Mouse (Mus musculus): ENCODE measurements around the gene Olfr68. TPM values are rescaled to one million over a fixed set of nuclear protein-coding genes. Genes with fewer than 3 reads are reported as not detected.

The Olfr68 gene
- polyA plus RNA-seq, 1 experiment from 2014 or later, result not detected

Other genes starting within 250 kb of the Olfr68 start
- gene Olfr612, start 237.0 kb downstream of the Olfr68 start, polyA plus RNA-seq (2014; fragmentation: Nextera tagmentation; extraction: Ambion mirVana), result not detected in 2 replicates
- not detected in 2 replicates for gene Olfr613, start 231.6 kb downstream of the Olfr68 start, polyA plus RNA-seq (2014; fragmentation: Nextera tagmentation; extraction: Ambion mirVana)
- gene Olfr615, start 223.6 kb downstream of the Olfr68 start, polyA plus RNA-seq (2014; fragmentation: Nextera tagmentation; extraction: Ambion mirVana), result not detected in 2 replicates
- gene Olfr616, start 210.6 kb downstream of the Olfr68 start, polyA plus RNA-seq (2014; fragmentation: Nextera tagmentation; extraction: Ambion mirVana), result not detected in 2 replicates
- gene Olfr617, start 206.6 kb downstream of the Olfr68 start, polyA plus RNA-seq (2014; fragmentation: Nextera tagmentation; extraction: Ambion mirVana), result not detected in 2 replicates
- gene Olfr618, start 189.6 kb downstream of the Olfr68 start, polyA plus RNA-seq (2014; fragmentation: Nextera tagmentation; extraction: Ambion mirVana), result not detected in 2 replicates
- gene Olfr619, start 179.1 kb downstream of the Olfr68 start, polyA plus RNA-seq (2014; fragmentation: Nextera tagmentation; extraction: Ambion mirVana), result not detected in 2 replicates
- not detected in 2 replicates for gene Olfr620, start 167.2 kb downstream of the Olfr68 start, polyA plus RNA-seq (2014; fragmentation: Nextera tagmentation; extraction: Ambion mirVana)
- gene Olfr622, start 137.0 kb downstream of the Olfr68 start, polyA plus RNA-seq (2014; fragmentation: Nextera tagmentation; extraction: Ambion mirVana), result not detected in 2 replicates
- not detected in 2 replicates for gene Olfr623, start 116.0 kb downstream of the Olfr68 start, polyA plus RNA-seq (2014; fragmentation: Nextera tagmentation; extraction: Ambion mirVana)
- gene Olfr624, start 108.5 kb downstream of the Olfr68 start, polyA plus RNA-seq (2014; fragmentation: Nextera tagmentation; extraction: Ambion mirVana), result 0.03 TPM in 1 of 2 replicates, not detected in the other
- not detected in 2 replicates for gene Olfr625-ps1, start 97.0 kb downstream of the Olfr68 start, polyA plus RNA-seq (2014; fragmentation: Nextera tagmentation; extraction: Ambion mirVana)
- gene Olfr243, start 65.0 kb downstream of the Olfr68 start, polyA plus RNA-seq (2014; fragmentation: Nextera tagmentation; extraction: Ambion mirVana), result not detected in 2 replicates
- not detected in 2 replicates for gene Olfr628, start 49.3 kb downstream of the Olfr68 start, polyA plus RNA-seq (2014; fragmentation: Nextera tagmentation; extraction: Ambion mirVana)
- gene Olfr629, start 34.8 kb downstream of the Olfr68 start, polyA plus RNA-seq (2014; fragmentation: Nextera tagmentation; extraction: Ambion mirVana), result not detected in 2 replicates
- gene Olfr630, start 22.4 kb downstream of the Olfr68 start, polyA plus RNA-seq (2014; fragmentation: Nextera tagmentation; extraction: Ambion mirVana), result not detected in 2 replicates
- gene Olfr69, start 8.1 kb downstream of the Olfr68 start, polyA plus RNA-seq (2014; fragmentation: Nextera tagmentation; extraction: Ambion mirVana), result not detected in 2 replicates
- not detected in 2 replicates for gene Olfr67, start 12.1 kb upstream of the Olfr68 start, polyA plus RNA-seq (2014; fragmentation: Nextera tagmentation; extraction: Ambion mirVana)
- gene Hbb-bt, start 34.3 kb upstream of the Olfr68 start, polyA plus RNA-seq (2014; fragmentation: Nextera tagmentation; extraction: Ambion mirVana), result 1,233 and 1,868 TPM in 2 replicates
- 2,953 and 4,508 TPM in 2 replicates for gene Hbb-bs, start 48.4 kb upstream of the Olfr68 start, polyA plus RNA-seq (2014; fragmentation: Nextera tagmentation; extraction: Ambion mirVana)
- gene Hbb-bh2, start 60.8 kb upstream of the Olfr68 start, polyA plus RNA-seq (2014; fragmentation: Nextera tagmentation; extraction: Ambion mirVana), result not detected in 2 replicates
- 4.9 and 8.3 TPM in 2 replicates for gene Hbb-bh1, start 63.5 kb upstream of the Olfr68 start, polyA plus RNA-seq (2014; fragmentation: Nextera tagmentation; extraction: Ambion mirVana)
- 727 and 736 TPM in 2 replicates for gene Hbb-y, start 73.5 kb upstream of the Olfr68 start, polyA plus RNA-seq (2014; fragmentation: Nextera tagmentation; extraction: Ambion mirVana)
- not detected in 2 replicates for gene Olfr66, start 106.6 kb upstream of the Olfr68 start, polyA plus RNA-seq (2014; fragmentation: Nextera tagmentation; extraction: Ambion mirVana)
- gene Olfr64, start 114.8 kb upstream of the Olfr68 start, polyA plus RNA-seq (2014; fragmentation: Nextera tagmentation; extraction: Ambion mirVana), result not detected in 2 replicates
- not detected in 2 replicates for gene Olfr65, start 123.8 kb upstream of the Olfr68 start, polyA plus RNA-seq (2014; fragmentation: Nextera tagmentation; extraction: Ambion mirVana)
- gene Olfr631, start 149.1 kb upstream of the Olfr68 start, polyA plus RNA-seq (2014; fragmentation: Nextera tagmentation; extraction: Ambion mirVana), result not detected in 2 replicates
- gene Olfr632, start 154.6 kb upstream of the Olfr68 start, polyA plus RNA-seq (2014; fragmentation: Nextera tagmentation; extraction: Ambion mirVana), result not detected in 2 replicates
- gene Olfr633, start 164.7 kb upstream of the Olfr68 start, polyA plus RNA-seq (2014; fragmentation: Nextera tagmentation; extraction: Ambion mirVana), result not detected in 2 replicates
- not detected in 2 replicates for gene Olfr635, start 191.5 kb upstream of the Olfr68 start, polyA plus RNA-seq (2014; fragmentation: Nextera tagmentation; extraction: Ambion mirVana)
- not detected in 2 replicates for gene Olfr638, start 219.0 kb upstream of the Olfr68 start, polyA plus RNA-seq (2014; fragmentation: Nextera tagmentation; extraction: Ambion mirVana)
- gene Olfr639, start 237.6 kb upstream of the Olfr68 start, polyA plus RNA-seq (2014; fragmentation: Nextera tagmentation; extraction: Ambion mirVana), result 0.04 TPM in 1 of 2 replicates, not detected in the other
- not detected in 2 replicates for gene Olfr640, start 245.9 kb upstream of the Olfr68 start, polyA plus RNA-seq (2014; fragmentation: Nextera tagmentation; extraction: Ambion mirVana)